Mouse (Mus musculus) brain, embryonic 18.5 days (tissue): ENCODE measurements at regions not wholly inside any gene's neighbourhood (a gene's known extent, or its start where the extent isn't known, plus 50 kb on each side); places are given as distances from the start of the nearest gene placed in this dataset.

Source experiments
- DNase-seq: peaks from one replicate; pipeline ENCODE4 v3.0.0-alpha.2; 2012; ENCODE audit warnings: low read depth, low spot score

DNA sequence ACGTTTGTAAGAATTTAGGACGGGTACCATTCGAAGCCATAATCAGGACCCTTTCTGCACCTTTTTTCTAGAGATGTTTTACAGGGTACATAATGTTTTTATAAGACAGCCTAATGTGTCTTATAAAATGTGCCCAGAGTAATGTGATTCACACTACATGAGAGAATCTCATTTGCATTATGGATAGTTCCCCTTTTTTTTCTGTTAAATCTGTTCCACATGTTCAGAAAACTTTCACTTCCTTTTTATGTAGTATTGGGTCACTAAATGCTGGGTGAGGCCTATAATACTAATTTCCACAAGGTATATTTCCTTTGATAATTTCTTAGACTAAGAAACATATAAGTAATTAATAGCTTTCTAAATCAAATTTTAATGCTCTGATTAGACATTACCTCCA is 822.7 kb downstream of the Dnah5 start:
- no peak for DNase-seq

DNA sequence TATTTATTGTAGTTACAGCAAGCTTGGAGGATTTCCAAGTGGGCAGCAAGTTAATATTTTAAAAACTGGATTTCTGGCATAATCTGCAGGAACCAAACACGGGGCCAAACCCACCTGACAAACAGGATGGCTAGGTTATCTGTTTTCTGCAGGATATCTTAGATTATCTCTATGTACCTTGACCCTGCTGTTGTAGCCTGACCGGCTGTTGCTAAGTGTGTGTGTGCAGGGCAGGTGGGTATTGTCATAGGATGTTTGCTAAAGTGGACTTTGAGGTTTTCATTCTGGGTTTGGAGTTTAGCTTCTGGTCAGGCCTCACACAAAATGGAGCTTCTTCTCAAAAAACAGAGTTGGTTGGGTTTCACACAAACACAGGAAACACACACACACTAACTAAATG is 835.4 kb downstream of the Dnah5 start:
- DNase-seq, result no peak

DNA sequence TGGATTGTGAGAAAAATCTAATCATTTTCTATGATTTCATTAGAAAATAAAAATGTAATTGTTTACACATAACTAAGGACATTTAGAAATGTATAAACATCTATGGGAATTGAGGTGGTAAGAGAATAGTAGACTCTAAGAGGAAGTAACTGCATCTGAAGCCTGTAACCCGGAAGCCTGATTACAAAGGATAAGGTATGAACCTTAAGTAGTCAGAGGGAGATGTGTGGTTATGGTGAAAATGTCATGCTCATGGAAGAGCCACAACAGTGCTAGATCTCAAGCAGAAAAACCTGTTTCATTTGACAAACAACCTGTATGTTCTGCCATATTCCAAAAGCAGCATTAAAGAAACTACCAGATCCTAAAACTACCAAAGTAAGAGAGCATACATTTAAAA is 847.6 kb downstream of the Dnah5 start:
- no peak for DNase-seq

DNA sequence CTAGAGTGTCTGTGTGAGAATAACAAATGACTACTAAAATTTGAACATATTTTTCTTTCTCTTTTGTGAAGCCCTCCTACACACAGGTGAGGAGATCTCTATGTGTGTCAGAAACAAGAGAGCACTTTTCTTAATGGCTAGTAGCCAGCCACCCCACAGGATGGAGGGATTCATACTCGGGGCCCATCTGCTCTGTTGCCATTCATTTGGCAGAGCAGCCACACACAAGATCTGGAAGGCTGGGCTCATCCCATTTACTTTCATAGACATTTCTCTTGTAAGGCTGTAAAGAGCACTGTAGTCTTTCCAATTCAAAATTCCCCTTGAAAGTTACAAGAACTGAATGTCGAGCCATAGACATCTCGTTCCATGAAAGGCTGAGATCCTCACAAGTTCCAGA is 848.2 kb downstream of the Dnah5 start:
- peak; percentile 22 for DNase-seq

DNA sequence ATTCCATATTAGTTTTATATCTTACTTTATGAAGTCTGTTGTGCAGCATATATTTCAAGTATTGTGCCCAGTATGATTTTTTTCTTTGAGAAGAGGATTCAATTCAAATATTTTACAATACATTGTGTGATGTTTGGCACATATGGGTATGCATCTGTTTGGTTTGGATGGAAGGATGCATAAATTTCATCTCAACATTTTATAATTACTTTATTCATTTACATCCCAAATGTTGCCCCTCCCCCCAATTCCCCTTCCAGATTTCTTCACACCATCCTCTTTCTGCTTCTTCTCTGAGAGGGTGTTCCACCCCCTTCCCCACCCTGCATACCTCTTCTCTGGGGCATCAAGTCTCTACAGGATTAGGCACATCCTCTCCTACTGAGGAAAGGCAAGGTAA is 857.5 kb downstream of the Dnah5 start:
- no peak for DNase-seq

DNA sequence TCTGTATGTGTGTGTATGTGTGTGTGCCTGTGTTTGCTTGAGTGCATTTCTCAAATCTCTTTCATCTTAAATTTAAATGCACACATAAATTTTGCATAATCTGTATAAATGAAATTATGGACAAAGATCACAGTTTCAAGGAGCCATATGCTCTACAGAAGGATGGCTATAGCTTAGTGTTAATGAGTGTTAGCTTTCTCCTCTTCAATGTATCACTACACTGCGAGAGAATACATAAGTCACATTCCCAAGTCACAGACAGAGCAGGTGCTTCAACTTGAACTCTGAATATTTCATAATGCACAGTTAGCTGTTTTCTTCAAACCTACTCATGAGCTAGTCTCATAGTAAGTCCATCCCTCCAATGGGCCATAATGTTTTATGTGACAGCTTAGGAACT is 865.5 kb downstream of the Dnah5 start:
- no peak for DNase-seq

DNA sequence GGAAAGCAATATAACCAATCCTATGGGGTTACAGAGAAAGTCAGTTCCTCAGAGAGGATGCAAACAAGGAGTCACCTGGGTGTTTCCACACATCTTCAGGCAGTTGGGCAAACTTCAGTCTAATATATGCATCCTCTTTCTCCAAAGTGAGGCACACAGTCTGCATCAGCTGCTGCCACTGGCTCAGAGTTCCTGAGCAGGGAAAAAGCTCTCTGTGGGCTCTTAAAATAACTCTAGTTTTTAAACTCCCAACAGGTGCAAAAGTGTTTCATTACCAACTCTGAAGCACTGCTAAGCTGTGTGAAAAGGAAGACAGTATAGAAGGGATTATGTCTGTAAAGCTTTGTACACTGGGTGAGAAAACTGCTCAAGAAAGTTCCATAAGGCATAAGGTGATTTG is 874.2 kb downstream of the Dnah5 start:
- DNase-seq, result no peak

DNA sequence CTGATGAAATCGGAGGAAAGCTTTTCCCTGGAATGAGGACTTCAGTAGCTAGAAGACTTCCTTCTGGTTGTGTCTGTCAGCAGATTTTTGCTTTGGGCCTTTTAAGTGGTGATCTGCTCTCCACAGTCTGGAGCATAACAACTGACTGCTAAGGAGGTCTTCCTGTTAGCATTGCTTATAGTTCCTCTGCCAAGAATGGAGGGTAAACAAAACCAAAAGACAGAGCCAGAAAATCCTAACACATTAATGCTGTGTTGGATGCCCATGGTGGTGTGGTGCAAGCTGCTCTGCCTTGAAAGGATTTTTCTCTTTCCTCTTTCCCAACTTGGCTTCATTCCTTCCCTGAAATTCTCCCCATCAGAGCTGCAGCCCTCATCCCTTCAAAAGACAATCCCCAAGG is 901.0 kb downstream of the Dnah5 start:
- DNase-seq, result no peak

DNA sequence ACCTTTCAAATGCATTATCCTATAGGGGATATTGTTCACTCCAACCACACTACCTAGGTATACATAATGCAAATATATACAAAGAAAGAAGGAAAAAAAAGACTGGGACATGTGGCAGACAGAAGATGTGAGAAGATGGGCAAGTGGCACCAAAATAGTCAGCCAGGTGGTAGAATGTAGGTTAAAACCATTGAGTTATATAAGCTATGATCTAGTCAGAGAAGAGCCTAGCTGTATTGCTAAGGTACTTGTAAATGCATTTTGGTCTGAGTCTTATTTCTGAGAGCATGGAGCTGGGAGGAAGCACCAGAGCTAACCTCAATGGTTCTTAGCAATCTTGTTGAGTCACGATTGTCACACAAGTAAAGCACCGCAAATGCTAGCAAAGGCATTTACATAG is 943.1 kb downstream of the Dnah5 start:
- no peak for DNase-seq
